Mouse (Mus musculus) adrenal gland, postnatal 14 days (tissue): Measurements from ENCODE around the gene Slbp. TPM values are rescaled to one million over a fixed set of nuclear protein-coding genes. Genes with fewer than 3 reads are reported as not detected.

Experiments used
- DNase-seq: peaks from one replicate; pipeline ENCODE4 v3.0.0; 2021; ENCODE audit warnings: mixed read lengths
- total RNA-seq: library from RNA; stranded (reverse); gene quantifications from 2 replicates; pipeline ENCODE4 v1.2.3, GENCODE M21; 2021

Slbp gene
- total RNA-seq, 1 experiment from 2014 or later = 61.1 TPM

DNA sequence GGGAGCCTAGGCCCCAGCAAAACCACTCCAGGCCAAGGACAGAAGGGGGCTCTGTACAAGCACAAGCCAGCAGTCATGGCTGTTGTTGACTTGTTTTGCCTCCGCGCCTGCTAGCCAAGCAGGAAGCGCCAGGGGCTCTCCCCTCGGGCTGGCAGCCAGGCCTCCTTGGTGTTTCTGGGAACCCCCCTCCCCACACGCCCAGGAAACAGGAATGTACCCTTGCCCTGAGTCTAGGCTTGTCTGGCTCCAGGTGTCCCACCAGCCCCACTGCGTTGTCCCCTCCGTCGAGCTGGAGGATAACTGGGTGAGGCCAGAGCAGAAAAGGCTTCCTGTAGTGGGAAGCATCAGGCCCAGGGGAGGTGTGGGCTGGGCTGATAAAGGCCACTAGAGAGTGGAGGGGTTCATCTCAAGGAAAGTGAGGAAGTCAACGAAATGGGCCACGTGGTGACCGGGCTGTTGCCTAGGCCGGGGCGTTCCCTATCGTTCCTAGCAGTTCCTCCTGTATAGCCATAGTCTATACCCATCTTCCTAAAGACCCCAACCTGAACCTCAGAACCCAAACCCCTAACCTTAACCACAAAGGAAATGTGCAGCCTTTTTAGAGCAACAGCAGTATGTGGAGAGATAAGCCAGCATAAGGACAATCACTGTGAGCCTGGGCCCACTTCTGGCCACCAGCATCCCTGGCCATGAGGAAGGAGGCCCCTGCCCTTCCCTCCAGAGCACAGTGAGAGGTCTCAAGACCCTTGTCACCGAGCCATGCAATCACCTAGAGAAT lies 29.4 kb upstream of the Slbp start:
- no peak for DNase-seq

DNA sequence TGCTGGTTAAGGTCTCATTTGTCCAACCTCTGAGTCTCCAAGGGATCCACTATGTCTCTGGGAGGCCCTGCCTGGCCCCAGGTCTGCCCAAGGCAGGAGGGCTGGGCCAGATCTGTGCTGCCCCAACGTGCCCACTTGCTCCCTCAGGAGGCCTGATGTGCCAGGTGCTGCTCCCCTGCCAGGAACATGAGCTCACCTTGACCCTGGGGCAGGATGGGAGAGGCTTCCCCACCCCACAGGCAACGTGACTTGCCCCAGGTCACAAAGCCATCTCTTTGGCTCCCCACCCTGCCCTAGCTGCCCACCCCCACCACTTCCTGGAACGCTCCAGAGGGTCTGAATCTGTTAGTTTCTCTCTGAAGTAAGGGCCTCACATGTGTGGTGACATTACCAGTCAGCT lies 28.7 kb upstream of the Slbp start:
- DNase-seq = no peak

DNA sequence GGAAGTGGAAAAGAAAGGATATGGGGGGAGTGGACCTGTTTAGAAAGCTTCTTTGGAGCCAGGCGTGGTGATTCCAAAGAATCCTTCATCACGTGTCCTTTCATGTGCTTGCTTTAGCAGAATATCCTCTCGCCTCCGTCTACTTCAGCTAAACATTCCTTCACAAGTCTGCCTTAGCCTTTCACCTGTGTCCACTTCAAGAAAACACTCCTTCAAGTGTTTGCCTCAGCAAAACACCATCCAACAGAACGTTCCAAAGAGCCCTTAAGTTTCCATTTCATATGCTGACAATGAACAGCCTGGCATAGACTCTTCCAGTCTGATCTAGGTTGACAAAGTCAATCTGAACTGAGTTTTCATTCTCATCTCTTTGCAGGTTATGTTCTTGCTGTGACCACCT lies 25.9 kb upstream of the Slbp start:
- no peak for DNase-seq

DNA sequence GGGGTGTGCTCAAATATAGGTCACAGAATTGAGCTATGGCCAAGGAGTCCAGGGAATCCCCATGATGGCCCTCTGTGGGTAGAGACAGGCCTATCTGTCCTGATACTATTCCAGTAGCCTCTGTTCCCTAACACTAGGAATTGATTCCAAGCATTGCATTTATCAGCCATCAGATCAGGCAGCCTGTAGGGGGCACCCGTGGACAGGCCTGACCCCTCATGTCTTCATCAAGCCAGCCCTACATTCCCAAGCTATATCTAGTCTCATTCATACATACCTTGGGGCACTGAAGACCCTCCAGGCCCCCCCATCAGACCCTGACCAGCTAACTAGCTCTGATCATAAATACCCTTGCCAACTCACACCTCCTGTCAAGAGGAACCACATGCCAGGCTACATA lies 23.6 kb upstream of the Slbp start:
- peak; percentile 74 for DNase-seq

DNA sequence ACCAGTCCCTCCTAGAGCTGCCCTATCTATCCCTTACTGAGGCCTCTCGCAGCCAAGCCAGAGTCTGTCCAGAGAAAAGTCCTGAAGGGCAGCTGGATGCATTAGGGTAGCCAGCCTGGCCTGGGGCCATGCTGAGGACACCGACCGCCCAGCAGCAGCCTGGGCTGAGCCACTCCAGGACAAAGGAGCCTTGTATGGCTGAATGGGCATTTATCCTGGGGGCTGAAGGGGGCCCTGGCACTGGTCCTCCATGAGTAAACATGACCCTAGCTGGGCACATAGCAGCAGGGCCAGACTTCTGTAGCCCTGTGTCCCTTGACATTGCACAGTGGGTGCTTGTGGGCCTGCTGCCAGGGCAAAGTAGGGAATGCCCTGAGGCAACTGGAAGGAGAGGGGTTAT lies 22.1 kb upstream of the Slbp start:
- no peak for DNase-seq

DNA sequence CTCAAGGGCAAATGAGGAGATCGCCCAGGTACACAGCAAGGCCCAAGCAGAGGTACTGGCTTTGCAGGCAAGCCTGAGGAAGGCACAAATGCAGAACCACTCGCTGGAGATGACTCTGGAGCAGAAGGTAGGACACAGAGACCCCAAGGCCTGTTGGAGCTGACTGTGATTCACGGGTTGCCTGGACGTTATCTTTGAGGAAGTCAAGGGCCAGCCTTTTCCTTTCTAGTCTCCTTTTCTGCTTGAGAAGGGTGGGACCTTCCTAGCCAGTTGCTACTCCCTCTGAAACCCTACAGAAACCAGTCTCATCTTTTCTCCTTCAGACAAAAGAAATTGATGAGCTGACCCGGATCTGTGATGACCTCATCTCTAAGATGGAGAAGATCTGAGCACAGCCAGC lies 19.3 kb upstream of the Slbp start:
- no peak for DNase-seq

DNA sequence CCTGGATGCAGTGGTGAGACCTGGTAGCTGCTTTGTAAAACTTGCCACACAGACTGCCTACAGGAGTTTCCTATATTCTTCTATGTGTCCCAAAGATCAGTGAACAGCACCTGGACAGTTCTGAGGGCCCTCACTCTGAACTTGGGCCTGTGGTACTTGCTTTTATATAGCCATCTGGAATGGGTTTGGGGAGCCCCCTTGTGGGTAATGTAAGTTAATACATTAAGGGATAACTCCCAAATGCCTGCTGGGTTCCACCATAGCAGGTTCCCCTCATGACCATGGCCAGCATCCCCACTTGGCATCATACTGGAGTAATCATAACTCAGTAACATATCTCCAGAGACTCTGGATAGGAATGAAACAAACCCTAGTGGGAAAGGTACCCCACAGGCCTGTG lies 15.8 kb upstream of the Slbp start:
- DNase-seq = peak; percentile 69

DNA sequence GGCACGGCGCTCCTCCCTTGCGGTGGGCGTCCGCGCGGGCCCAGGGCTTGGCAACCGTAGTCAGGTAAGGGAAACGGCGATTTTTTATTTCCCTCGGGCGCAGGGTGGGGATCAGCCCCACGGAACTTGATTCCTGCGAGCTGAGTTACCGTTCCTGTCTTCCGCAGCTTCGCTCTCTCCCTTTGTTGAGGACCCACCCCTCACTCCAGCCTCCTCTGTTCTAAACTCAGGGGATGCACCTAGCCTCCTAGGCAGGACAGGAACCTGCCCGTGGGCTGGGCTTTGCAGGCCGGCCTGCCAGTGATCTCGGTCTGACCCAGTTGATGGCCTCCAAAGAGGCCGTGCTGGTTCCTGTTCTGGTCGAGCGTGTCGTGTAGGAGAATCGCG lies 6.3 kb upstream of the Slbp start:
- DNase-seq = peak; percentile 26

DNA sequence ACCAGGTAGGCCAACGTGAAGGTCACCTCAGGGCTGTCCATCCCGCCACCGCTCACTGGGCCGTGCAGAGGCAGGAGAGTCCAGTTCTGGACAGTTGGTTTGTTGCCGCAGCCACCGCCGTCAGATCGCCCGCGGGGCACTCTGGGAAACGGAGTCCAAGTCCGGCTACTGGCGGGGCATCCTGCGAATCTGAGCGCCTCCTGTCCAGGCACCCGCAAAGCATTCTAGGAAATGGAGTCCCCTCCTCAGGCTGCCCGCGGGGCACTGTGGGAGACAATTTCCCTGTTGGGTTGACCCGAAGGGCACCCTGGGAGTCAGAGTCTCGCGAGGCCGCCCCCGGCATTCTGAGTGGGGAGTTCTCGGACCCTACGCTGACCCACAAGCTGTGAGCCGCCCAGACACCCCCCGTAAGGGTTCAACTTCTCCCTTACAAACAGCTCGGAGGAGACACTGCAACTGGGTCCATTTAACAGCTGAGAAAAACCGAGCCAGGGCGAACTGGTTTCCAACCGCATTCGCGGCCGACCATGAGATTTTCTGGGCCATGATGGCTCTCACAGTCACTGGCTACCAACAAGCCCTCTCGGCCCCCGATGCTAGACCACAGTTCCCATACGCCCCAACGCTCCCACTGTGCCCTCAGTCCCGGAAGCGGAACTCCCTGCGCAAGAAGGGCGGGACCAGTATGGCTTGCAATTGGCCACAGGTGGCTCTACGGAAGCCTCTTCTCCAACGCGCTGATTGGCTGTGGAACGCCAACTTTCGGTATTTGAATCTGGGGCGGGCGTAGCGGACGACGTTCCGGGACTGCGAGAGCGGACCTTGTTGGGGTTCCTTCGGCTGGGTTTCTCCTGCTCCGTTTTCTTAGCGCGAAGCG lies 5.7 kb upstream of the Slbp start, which contains the start of the genes Tacc3 and Tmem129:
Tacc3 (plus strand) TSS at position 342 of the 877 bp plus-strand sequence.
Tmem129 (minus strand) TSS at position 630 of the 877 bp plus-strand sequence.
- peak; percentile 99 for DNase-seq

DNA sequence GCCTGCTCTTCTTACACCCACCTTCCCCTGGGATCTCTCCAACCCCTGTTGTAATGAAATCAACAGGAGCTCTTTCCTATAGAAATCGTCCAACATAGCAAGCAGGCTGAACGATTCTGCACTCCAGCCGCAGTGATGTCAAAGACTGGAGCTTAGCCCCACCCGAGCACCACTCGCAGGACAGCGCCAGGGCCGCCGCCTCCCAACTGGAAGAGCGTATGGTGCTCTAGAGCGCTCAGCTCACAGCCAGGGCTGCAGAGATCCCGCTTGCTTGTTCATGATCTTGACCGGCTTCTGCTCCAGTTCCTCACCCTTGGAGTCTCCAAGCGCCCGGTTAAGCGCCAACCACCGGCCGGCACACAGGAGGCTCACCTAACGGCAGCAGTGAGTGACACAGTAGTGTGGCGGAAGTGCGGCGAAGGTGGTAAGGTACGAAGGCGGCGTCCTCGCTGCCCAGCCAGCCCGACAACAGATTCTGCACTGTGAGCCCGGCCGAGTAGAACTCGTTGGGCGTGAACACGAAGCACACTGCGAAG lies 4.9 kb upstream of the Slbp start:
- peak; percentile 83 for DNase-seq

DNA sequence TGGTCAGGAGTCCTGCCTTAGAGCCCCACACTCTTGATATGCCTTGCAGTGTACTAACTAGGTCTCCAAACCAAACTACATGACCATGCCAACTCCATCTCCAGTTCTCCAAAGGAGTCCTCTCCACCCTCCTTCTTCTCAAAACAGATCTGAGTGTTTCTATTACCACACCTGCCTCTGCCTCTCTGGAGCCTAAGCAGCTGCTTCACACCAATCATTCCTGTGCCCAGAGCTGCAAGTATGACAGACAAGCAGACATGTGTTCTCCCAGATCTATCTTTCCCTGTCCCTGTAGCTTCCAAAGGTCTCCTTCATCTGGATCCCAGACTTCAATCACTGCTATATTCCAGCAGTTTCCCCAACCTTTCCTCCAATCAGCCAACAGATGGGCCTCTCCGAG lies 4.4 kb upstream of the Slbp start:
- no peak for DNase-seq

DNA sequence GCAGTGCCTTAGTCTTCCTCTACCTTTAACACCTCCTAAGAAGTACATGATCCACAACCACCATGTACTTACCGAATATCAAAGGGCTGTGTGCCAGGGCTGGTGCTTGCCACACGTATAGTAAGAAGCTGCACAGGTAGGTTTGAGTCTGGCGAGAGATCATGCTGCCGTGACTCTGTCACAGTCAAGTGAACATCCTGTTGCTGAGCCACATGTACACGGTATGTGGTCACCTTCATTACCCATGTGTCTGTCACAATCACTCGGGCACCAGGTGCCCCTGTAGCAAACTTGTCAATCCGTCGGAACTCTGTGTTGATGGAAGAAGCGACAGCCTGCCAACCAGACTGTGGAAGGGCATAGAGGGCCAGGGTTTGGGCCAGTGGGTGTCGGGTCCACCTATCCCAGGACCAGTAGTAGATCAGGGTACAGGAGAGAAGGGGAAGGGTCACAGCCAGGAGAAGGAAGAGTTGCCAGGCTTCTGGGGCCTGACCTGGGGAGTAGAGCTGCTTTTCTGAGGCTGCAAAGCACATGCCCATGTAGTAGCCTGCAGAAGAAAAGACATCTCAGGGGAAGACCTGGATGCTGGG lies 3.0 kb upstream of the Slbp start:
- DNase-seq = no peak

DNA sequence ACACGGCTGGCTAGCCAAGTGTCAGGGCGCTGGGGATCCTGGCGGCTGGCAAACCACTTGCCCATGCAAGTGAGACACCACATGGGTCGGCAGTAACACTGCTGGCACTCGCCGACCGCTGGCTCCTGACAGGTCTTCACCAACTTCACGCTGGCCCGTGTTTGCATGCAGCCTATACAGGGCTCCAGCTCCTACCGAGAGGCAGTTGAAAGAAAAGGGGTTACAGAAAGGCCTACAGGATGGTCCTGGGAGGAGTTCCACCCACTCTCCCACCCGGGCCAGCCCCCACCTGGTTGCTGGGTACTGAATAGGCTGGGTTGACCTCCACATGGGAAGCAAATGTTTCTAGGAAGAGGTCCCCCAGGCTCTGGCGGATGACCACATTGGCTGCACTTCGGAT lies 2.0 kb upstream of the Slbp start:
- DNase-seq = no peak

DNA sequence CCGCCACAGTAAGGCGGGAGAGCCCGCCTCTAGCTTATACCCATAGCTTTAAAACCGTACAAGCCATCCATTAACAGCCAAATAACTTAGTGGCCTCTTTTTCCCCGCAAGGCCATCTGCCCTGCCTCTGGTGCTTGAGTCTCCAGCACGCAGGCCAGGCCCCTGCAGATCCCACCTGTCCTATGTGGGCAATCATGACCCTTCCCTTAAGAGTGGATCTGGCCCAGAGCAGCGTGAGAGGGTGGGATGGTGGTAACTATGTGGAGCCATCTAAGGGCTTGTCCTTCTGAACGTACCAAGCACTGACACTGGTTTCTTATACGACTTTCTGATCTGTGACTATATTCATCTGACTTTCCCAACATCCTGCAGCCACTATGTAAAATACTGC lies 404 bp upstream of the Slbp start:
- no peak for DNase-seq

DNA sequence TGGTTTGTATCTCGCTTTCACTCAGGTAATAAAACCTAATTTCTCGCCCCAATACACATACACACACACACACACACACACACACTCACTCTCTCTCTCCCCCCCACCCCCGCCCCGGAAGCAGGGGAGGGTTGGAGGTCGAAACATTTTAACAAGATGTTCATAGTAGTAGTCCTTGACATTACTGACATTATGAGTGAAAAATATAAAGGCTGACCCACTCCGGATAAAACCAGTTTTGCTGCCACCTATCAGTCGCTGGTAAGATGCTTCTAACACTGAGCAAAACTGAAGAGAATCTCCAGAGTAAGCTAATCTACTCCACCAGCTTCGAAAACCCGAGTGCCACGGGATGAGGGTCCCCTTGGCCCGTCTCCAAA lies 843 bp downstream of the Slbp start:
- DNase-seq = peak; percentile 48

DNA sequence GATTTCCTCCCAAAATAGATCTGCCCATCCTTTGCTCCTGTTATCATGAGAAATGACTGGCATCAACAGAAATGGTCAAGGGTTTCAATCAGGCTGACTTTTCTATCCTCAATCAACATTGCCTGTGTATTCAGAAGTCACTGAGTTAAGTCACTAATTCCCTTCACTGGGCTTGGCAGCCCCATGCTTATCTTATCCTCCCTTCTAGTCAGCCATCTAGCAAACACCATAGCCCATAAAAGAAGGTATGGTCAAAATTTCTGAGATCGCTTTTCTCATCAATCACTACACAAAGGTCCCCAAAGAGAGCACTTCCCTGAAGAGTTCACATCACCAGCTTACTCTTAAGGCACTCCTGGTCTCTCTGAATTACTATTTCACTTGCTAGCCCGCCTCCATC lies 1.4 kb downstream of the Slbp start:
- DNase-seq = no peak

DNA sequence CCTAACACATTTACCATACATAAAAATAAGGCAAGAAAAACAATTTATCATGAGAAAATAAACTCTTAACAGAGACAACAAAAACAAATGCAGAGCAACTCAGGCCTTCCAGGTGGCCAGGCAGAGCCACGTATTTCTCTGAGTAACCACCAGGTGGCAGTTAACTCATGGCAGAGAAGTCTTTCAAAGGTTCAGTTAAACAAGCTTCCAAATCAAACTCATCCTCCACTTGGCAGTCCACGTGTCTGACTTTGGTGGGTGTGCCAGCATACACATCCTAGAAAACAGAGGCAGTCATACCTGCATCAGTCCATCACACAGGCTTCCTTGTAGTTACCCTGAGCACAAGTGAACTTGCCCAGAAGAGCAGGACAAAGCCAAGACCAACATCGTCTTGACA lies 11.7 kb downstream of the Slbp start:
- DNase-seq = peak; percentile 59

DNA sequence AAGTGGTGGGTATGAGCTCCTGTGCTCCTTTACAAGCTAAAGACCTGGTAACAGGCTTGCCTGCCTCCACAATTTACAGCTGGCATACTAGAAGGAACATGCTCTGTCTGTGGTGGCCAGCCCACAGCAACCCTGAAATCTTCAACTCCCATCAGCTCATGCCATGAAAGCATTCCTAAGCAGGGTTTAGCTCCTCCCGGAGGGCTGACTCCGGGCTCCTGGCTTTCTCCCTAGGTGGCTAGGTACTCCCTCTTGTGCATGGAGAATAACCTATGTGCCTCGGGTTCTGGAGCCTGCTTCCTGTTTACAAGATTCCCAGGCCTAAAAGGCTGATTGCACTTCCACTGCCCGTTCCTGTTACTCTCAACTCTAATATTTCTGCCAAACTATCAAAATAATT lies 13.5 kb downstream of the Slbp start:
- no peak for DNase-seq

DNA sequence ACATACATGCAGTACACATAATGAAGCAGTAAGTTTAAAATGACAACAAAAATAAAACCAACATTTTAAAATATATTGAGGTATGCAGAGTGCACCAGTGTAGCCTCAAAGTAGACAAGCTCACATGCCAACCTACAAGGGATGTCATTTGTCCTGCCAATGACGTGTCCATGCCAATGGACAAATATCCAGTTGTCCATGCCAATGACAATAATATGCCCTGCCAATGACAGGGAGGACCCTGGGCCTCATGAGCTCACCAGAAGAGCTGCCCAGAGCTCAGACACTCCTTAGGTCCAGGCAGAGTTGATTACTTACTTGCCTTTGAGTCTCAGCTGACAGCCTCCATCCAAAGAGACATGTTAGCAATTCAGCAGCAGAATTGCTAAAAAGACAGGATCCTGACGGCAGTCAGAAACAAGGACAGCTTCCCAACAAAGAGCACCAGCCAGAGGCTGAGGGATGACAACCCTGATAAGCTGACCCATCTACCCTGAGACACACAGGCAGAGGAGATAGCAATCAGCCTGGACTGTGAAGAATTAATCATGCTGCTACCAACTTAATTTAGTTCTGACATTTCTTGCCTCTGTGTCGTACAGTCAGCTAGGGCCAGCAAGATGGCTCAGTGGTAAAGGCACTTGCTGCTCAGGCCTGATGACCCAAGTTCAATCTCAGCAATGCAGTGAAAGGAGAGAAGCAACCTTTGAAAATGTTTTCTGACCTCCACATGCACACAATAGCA lies 14.6 kb downstream of the Slbp start:
- DNase-seq = no peak

DNA sequence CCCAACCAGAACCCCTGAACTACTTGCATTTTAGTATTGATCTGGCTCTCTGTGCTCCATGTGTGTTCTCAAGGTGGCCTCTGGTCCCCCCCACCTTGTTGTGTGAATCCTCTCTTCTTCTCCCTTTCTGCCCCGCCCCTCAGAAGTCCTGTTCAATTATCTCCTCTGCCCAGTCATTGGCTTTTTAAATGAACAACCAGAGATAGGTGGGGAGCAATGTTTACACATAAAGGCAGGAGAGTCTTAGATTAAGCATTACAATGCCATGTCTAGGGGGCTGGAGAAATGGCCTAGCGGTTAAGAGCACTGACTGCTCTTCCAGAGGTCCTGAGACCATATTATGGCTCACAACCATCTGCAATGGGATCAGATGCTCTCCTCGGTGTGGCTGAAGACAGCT lies 17.0 kb downstream of the Slbp start:
- no peak for DNase-seq

DNA sequence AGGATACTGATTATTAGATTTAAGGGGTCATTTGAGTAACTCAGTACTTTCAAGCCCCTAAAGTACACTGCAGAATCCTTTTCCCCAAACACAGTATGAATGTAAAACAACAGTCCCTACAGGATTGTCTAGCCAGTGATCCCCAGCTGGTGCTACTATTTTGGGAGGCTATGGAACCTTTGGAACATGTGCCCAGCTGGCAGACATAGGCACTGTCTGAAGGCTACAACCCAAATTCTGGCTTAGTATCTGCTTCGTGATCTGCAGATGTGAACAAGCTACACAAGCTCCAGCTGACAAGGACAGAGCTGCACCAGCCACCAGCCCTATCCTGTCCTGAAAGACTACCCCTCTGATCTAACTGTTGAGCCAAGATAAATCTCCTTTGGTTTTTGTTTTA lies 19.8 kb downstream of the Slbp start:
- no peak for DNase-seq

DNA sequence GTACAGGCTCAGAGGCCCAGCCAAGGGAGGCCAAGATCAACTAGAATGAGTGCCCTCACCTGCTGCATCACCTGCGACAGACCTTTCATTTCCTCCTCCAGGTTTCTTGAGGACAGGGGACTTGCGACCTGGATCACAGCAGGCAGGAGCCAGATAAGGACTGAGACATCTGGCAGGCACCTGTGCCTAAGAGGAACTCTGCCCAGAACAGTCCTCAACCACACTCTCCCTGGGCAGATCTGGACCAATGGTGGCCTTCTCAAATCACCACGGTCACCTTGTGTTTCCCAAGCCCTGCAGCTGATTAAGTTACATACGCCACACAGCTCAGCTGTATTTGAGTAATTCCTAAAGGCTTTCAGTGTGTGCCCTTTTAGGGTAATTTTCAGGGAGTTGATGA lies 21.8 kb downstream of the Slbp start:
- DNase-seq = peak; percentile 21
